14 mouse cellular contexts compared by ENCODE assay signal in genomic region chr14:73349061-73349670, GRCm38 (mm10). TPM values are rescaled to one million over a fixed set of nuclear protein-coding genes. Genes with fewer than 3 reads are reported as not detected.
DNase-seq lines count a peak whose midpoint lies in the region; ATAC-seq and TF ChIP-seq lines count a peak whose summit lies in the region.
"Had no signal": no experiment of that assay in that cellular context is flagged by ENCODE, and none has a peak within 500 bp of the region (broad histone marks: within the 10 kb centered on the region; RNA-seq: fewer than 3 reads in every experiment).

No protein-coding gene starts in this region.

- H3K27me3 ChIP-seq in embryonic facial prominence, embryonic 11.5 days (ENCODE audit: control insufficient read depth, insufficient read depth, low read length), result no peaks in the 10 kb centered on the region
- H3K27me3 ChIP-seq in embryonic facial prominence, embryonic 10.5 days (replicated peaks; ENCODE audit: low read depth, poor library complexity, severe bottlenecking), result no peaks in the 10 kb centered on the region
- no peaks in the 10 kb centered on the region for H3K27me3 ChIP-seq in midbrain, embryonic 10.5 days (ENCODE audit: low read depth, poor library complexity, severe bottlenecking)
- no peaks in the 10 kb centered on the region for H3K27me3 ChIP-seq in midbrain, embryonic 13.5 days
- H3K27me3 ChIP-seq in kidney, postnatal 0 days (ENCODE audit: insufficient read depth, low read length), result no peaks in the 10 kb centered on the region
- H3K27me3 ChIP-seq: hindbrain, embryonic 12.5 days; liver, embryonic 12.5 days; midbrain, embryonic 15.5 days; neural tube, embryonic 12.5 days had no signal

- WGBS in embryonic facial prominence, embryonic 11.5 days, result 54% methylated on average over 7 of the region's 7 CpGs
- whole genome bisulfite sequencing in embryonic facial prominence, embryonic 10.5 days, result 64% methylated on average over 7 of the region's 7 CpGs
- WGBS in midbrain, embryonic 10.5 days, result 66% methylated on average over 7 of the region's 7 CpGs
- 63% methylated on average over 7 of the region's 7 CpGs for WGBS in midbrain, embryonic 13.5 days
- WGBS in kidney, postnatal 0 days, result 37% methylated on average over 7 of the region's 7 CpGs

- intact Hi-C loops in left cerebral cortex, adult 2 months (cut with DNase I), result no loop called here

- no peaks in the 10 kb centered on the region for H3K36me3 ChIP-seq in embryonic facial prominence, embryonic 11.5 days (replicated peaks; ENCODE audit: control insufficient read depth, insufficient read depth, low read depth, low read length)
- no peaks in the 10 kb centered on the region for H3K36me3 ChIP-seq in embryonic facial prominence, embryonic 10.5 days (replicated peaks)
- H3K36me3 ChIP-seq in midbrain, embryonic 10.5 days, result no peaks in the 10 kb centered on the region
- H3K36me3 ChIP-seq in midbrain, embryonic 13.5 days, result no peaks in the 10 kb centered on the region
- H3K36me3 ChIP-seq in kidney, postnatal 0 days (ENCODE audit: insufficient read depth, low read length), result no peaks in the 10 kb centered on the region; the same call in 1 of the 2 replicates
- H3K36me3 ChIP-seq: hindbrain, embryonic 12.5 days; liver, embryonic 12.5 days; midbrain, embryonic 15.5 days; neural tube, embryonic 12.5 days had no signal

- no peaks in the 10 kb centered on the region for H3K4me1 ChIP-seq in embryonic facial prominence, embryonic 11.5 days (ENCODE audit: control insufficient read depth, insufficient read depth, low read length)
- peaks cover 5% of the 10 kb centered on the region for H3K4me1 ChIP-seq in embryonic facial prominence, embryonic 10.5 days
- peaks cover 6% of the 10 kb centered on the region; the same call in 1 of the 2 replicates for H3K4me1 ChIP-seq in midbrain, embryonic 10.5 days
- H3K4me1 ChIP-seq in midbrain, embryonic 13.5 days (replicated peaks), result no peaks in the 10 kb centered on the region
- H3K4me1 ChIP-seq in kidney, postnatal 0 days (replicated peaks; ENCODE audit: insufficient read depth, low read length), result peaks cover 5% of the 10 kb centered on the region; the same call in 1 of the 2 replicates
- H3K4me1 ChIP-seq: hindbrain, embryonic 12.5 days; midbrain, embryonic 15.5 days; neural tube, embryonic 12.5 days had no signal

- H3K4me3 ChIP-seq in embryonic facial prominence, embryonic 11.5 days (ENCODE audit: low read depth, low read length), result no peak overlapping the region
- H3K4me3 ChIP-seq in embryonic facial prominence, embryonic 10.5 days, result no peak overlapping the region
- no peak overlapping the region for H3K4me3 ChIP-seq in midbrain, embryonic 10.5 days
- H3K4me3 ChIP-seq in midbrain, embryonic 13.5 days (replicated peaks), result no peak overlapping the region
- H3K4me3 ChIP-seq in kidney, postnatal 0 days (replicated peaks; ENCODE audit: low read depth, low read length), result no peak overlapping the region
- no peak overlapping the region for H3K4me3 ChIP-seq in left cerebral cortex, adult 2 months
- H3K4me3 ChIP-seq: hindbrain, embryonic 12.5 days; liver, embryonic 12.5 days; midbrain, embryonic 15.5 days; neural tube, embryonic 12.5 days had no signal

- H3K9ac ChIP-seq in embryonic facial prominence, embryonic 11.5 days (replicated peaks; ENCODE audit: low read length), result no peak overlapping the region
- no peak overlapping the region for H3K9ac ChIP-seq in midbrain, embryonic 13.5 days (replicated peaks)
- no peak overlapping the region for H3K9ac ChIP-seq in kidney, postnatal 0 days (ENCODE audit: low read depth, low read length)
- H3K9ac ChIP-seq: hindbrain, embryonic 12.5 days; liver, embryonic 12.5 days; midbrain, embryonic 15.5 days; neural tube, embryonic 12.5 days had no signal

- no peaks in the 10 kb centered on the region for H3K9me3 ChIP-seq in embryonic facial prominence, embryonic 11.5 days (replicated peaks; ENCODE audit: control insufficient read depth, low read length)
- no peaks in the 10 kb centered on the region for H3K9me3 ChIP-seq in embryonic facial prominence, embryonic 10.5 days
- H3K9me3 ChIP-seq in midbrain, embryonic 10.5 days (replicated peaks), result no peaks in the 10 kb centered on the region
- H3K9me3 ChIP-seq in midbrain, embryonic 13.5 days, result no peaks in the 10 kb centered on the region
- H3K9me3 ChIP-seq in kidney, postnatal 0 days (replicated peaks; ENCODE audit: low read length), result no peaks in the 10 kb centered on the region
- H3K9me3 ChIP-seq: hindbrain, embryonic 12.5 days; liver, embryonic 12.5 days; midbrain, embryonic 15.5 days; neural tube, embryonic 12.5 days had no signal

- peak; percentile 19 for DNase-seq in embryonic facial prominence, embryonic 11.5 days (ENCODE audit: low spot score)
- DNase-seq in embryonic facial prominence, embryonic 10.5 days (ENCODE audit: low spot score), result no peak
- DNase-seq in midbrain, embryonic 10.5 days (ENCODE audit: low spot score), result no peak
- DNase-seq in kidney, postnatal 0 days (ENCODE audit: low spot score), result peak; percentile 19
- DNase-seq in thymus, postnatal 25 days, result peak; percentile 42
- no peak for DNase-seq in frontal cortex, postnatal 36 days (ENCODE audit: low spot score in 2 of 2)
- DNase-seq in left cerebral cortex, adult 2 months (ENCODE audit: extremely low spot score in 1 of 2, low spot score in 2 of 2), result no peak
- DNase-seq: gastrocnemius, postnatal 14 days; lung, postnatal 14 days had no signal

- no peak for TF ChIP-seq CTCF in kidney, postnatal 0 days (IDR thresholded peaks at IDR 0.05; ENCODE audit: low read depth)
- TF ChIP-seq CTCF in left cerebral cortex, adult 2 months (IDR thresholded peaks at IDR 0.05), result no peak

- no peak overlapping the region for H3K27ac ChIP-seq in embryonic facial prominence, embryonic 11.5 days (replicated peaks; ENCODE audit: low read depth, low read length)
- H3K27ac ChIP-seq in embryonic facial prominence, embryonic 10.5 days (replicated peaks), result no peak overlapping the region
- 0 out of 2 replicates have a peak overlapping the region, but pooled peaks have one; percentile 9 for H3K27ac ChIP-seq in midbrain, embryonic 10.5 days (replicated peaks)
- H3K27ac ChIP-seq in midbrain, embryonic 13.5 days, result no peak overlapping the region
- peak overlapping the region; percentile 68 for H3K27ac ChIP-seq in kidney, postnatal 0 days
- no peak overlapping the region for H3K27ac ChIP-seq in left cerebral cortex, adult 2 months
- H3K27ac ChIP-seq: hindbrain, embryonic 12.5 days; liver, embryonic 12.5 days; midbrain, embryonic 15.5 days; neural tube, embryonic 12.5 days had no signal

- ATAC-seq in embryonic facial prominence, embryonic 11.5 days (replicated peaks; ENCODE audit: insufficient number of reproducible peaks, low FRiP score, low TSS enrichment, low read depth), result no peak
- ATAC-seq in midbrain, embryonic 13.5 days, result no peak
- ATAC-seq in kidney, postnatal 0 days (replicated peaks; ENCODE audit: low FRiP score, low read depth), result no peak
- ATAC-seq: liver, embryonic 12.5 days; midbrain, embryonic 15.5 days had no signal

- no peak overlapping the region for H3K4me2 ChIP-seq in embryonic facial prominence, embryonic 11.5 days (ENCODE audit: low read depth, low read length)
- H3K4me2 ChIP-seq in midbrain, embryonic 13.5 days (replicated peaks), result no peak overlapping the region
- H3K4me2 ChIP-seq in kidney, postnatal 0 days (ENCODE audit: low read length), result no peak overlapping the region
- H3K4me2 ChIP-seq: hindbrain, embryonic 12.5 days; liver, embryonic 12.5 days; midbrain, embryonic 15.5 days; neural tube, embryonic 12.5 days had no signal

RNA-seq across cellular contexts. Expression of gene Rb1, which starts 23.5 kb away (rescaled TPM):
- 25.6 and 26.2 TPM in 2 replicates for polyA plus RNA-seq in embryonic facial prominence, embryonic 11.5 days (2014; fragmentation: Nextera tagmentation; extraction: Ambion mirVana)
- 24.4 and 29.3 TPM in 2 replicates for polyA plus RNA-seq in embryonic facial prominence, embryonic 10.5 days (2016; fragmentation: Nextera tagmentation; extraction: Ambion mirVana)
- 25.9 and 26.3 TPM in 2 replicates for polyA plus RNA-seq in midbrain, embryonic 10.5 days (2016; fragmentation: Nextera tagmentation; extraction: Ambion mirVana)
- 21.2 and 22.3 TPM in 2 replicates for polyA plus RNA-seq in midbrain, embryonic 13.5 days (2015; fragmentation: Nextera tagmentation; extraction: Ambion mirVana)
- polyA plus RNA-seq in kidney, postnatal 0 days (2015; fragmentation: Nextera tagmentation; extraction: Ambion mirVana), result 21.9 and 26.6 TPM in 2 replicates
- 10 to 100 TPM; 29.7 to 30.5 TPM for total RNA-seq in left cerebral cortex, adult 2 months (2021)

RNA-seq across cellular contexts. Expression of gene Itm2b, which starts 35.9 kb away (rescaled TPM):
- polyA plus RNA-seq in embryonic facial prominence, embryonic 11.5 days (2014; fragmentation: Nextera tagmentation; extraction: Ambion mirVana), result 378 and 386 TPM in 2 replicates
- polyA plus RNA-seq in embryonic facial prominence, embryonic 10.5 days (2016; fragmentation: Nextera tagmentation; extraction: Ambion mirVana), result 197 and 226 TPM in 2 replicates
- 226 and 281 TPM in 2 replicates for polyA plus RNA-seq in midbrain, embryonic 10.5 days (2016; fragmentation: Nextera tagmentation; extraction: Ambion mirVana)
- polyA plus RNA-seq in midbrain, embryonic 13.5 days (2015; fragmentation: Nextera tagmentation; extraction: Ambion mirVana), result 442 and 449 TPM in 2 replicates
- 1,975 and 1,980 TPM in 2 replicates for polyA plus RNA-seq in kidney, postnatal 0 days (2015; fragmentation: Nextera tagmentation; extraction: Ambion mirVana)
- 100 to 1,000 TPM; 721 to 748 TPM for total RNA-seq in left cerebral cortex, adult 2 months (2021)

Comparison
In these comparisons a context has a peak if more than half of its experiments do, and no peak if none do; other contexts are left out.
1. DNase-seq: peak in embryonic facial prominence, embryonic 11.5 days (single experiment), kidney, postnatal 0 days (single experiment) and thymus, postnatal 25 days (single experiment); none in embryonic facial prominence, embryonic 10.5 days (single experiment), midbrain, embryonic 10.5 days (single experiment), frontal cortex, postnatal 36 days (0 of 2) and left cerebral cortex, adult 2 months (0 of 2).
2. H3K27ac ChIP-seq: peak in midbrain, embryonic 10.5 days (single experiment) and kidney, postnatal 0 days (single experiment); none in embryonic facial prominence, embryonic 11.5 days (single experiment), embryonic facial prominence, embryonic 10.5 days (single experiment), midbrain, embryonic 13.5 days (single experiment) and left cerebral cortex, adult 2 months (single experiment).